Mouse (Mus musculus): Measurements from ENCODE around the gene Hlcs. TPM values are rescaled to one million over a fixed set of nuclear protein-coding genes. Genes with fewer than 3 reads are reported as not detected.
A peak's percentile ranks its signal among the peaks of the same experiment; 100 is the strongest.

Hlcs gene
- polyA plus RNA-seq, 1 experiment from 2014 or later: 8.6 TPM

- 2% methylated on average over 13 of the region's 13 CpGs for WGBS
- ATAC-seq (replicated peaks; ENCODE audit: insufficient number of reproducible peaks, low FRiP score, low TSS enrichment, low read depth) (no peak), DNase-seq (ENCODE audit: low spot score) (peak; percentile 49)
- Histone ChIP-seq H3K9me3 (replicated peaks; ENCODE audit: control insufficient read depth, low read length) (no peaks in the 10 kb centered on the region), H3K4me1 (ENCODE audit: control insufficient read depth, insufficient read depth, low read length) (no peaks in the 10 kb centered on the region; the same call in none of the 2 replicates), H3K4me3 (ENCODE audit: low read depth, low read length) (no peak overlapping the region), H3K27me3 (ENCODE audit: control insufficient read depth, insufficient read depth, low read length) (peaks cover 65% of the 10 kb centered on the region), H3K27ac (replicated peaks; ENCODE audit: low read depth, low read length) (no peak overlapping the region), H3K9ac (replicated peaks; ENCODE audit: low read length) (no peak overlapping the region), H3K4me2 (ENCODE audit: low read depth, low read length) (no peak overlapping the region; the same call in 1 of the 2 replicates), H3K36me3 (replicated peaks; ENCODE audit: control insufficient read depth, insufficient read depth, low read depth, low read length) (no peaks in the 10 kb centered on the region)
Observed at GRCm38 (mm10) chr16:94079856-94080555, 233.4 kb downstream of the Hlcs start.

- no peaks in the 10 kb centered on the region for H3K36me3 ChIP-seq (replicated peaks; ENCODE audit: control insufficient read depth, insufficient read depth, low read depth, low read length)
- H3K9me3 ChIP-seq (replicated peaks; ENCODE audit: control insufficient read depth, low read length): no peaks in the 10 kb centered on the region
- DNase-seq (ENCODE audit: low spot score) (peak; percentile 48), ATAC-seq (replicated peaks; ENCODE audit: insufficient number of reproducible peaks, low FRiP score, low TSS enrichment, low read depth) (no peak)
- H3K9ac ChIP-seq (replicated peaks; ENCODE audit: low read length): no peak overlapping the region; the same call in 1 of the 2 replicates
- H3K27ac ChIP-seq (replicated peaks; ENCODE audit: low read depth, low read length): no peak overlapping the region
- no peak overlapping the region for H3K4me3 ChIP-seq (ENCODE audit: low read depth, low read length)
- H3K4me1 ChIP-seq (ENCODE audit: control insufficient read depth, insufficient read depth, low read length): no peaks in the 10 kb centered on the region; the same call in 1 of the 2 replicates
- H3K4me2 ChIP-seq (ENCODE audit: low read depth, low read length): peak overlapping the region; percentile 16
- WGBS: under 1% methylated on average over 47 of the region's 47 CpGs
- peaks cover 58% of the 10 kb centered on the region for H3K27me3 ChIP-seq (ENCODE audit: control insufficient read depth, insufficient read depth, low read length)
Observed at GRCm38 (mm10) chr16:94079075-94079855, 234.1 kb downstream of the Hlcs start.

Small RNAs within 50 kb of the gene (microRNA-seq; reads per million reads assigned to microRNA genes)
- gene Gm23062 (ENCODE audit: borderline number of aligned reads): not detected

Other genes starting within 250 kb of the Hlcs start
- 3.0 and 3.9 TPM in 2 replicates for gene Sim2, start 228.6 kb downstream of the Hlcs start, polyA plus RNA-seq (2014; fragmentation: Nextera tagmentation; extraction: Ambion mirVana)
- 5.2 and 6.3 TPM in 2 replicates for gene Ripply3, start 14.8 kb upstream of the Hlcs start, polyA plus RNA-seq (2014; fragmentation: Nextera tagmentation; extraction: Ambion mirVana)
- gene Ttc3, start 57.0 kb upstream of the Hlcs start, polyA plus RNA-seq (2014; fragmentation: Nextera tagmentation; extraction: Ambion mirVana): 407 and 435 TPM in 2 replicates
- 77.5 and 79.1 TPM in 2 replicates for gene Pigp, start 58.3 kb upstream of the Hlcs start, polyA plus RNA-seq (2014; fragmentation: Nextera tagmentation; extraction: Ambion mirVana)
- 52.3 and 61.2 TPM in 2 replicates for gene Vps26c, start 213.3 kb upstream of the Hlcs start, polyA plus RNA-seq (2014; fragmentation: Nextera tagmentation; extraction: Ambion mirVana)

Measured in embryonic facial prominence, embryonic 11.5 days (tissue).